Mouse (Mus musculus) kidney, adult 2 months (tissue): ENCODE measurements around the gene Thra.

ENCODE experiments used
- CTCF ChIP-seq: fragments of 200-500 bp; conservative IDR thresholded peaks from 2 replicates; pipeline ENCODE4 v1.5.1; 2011; ENCODE audit warnings: low read depth, mild to moderate bottlenecking, control low read depth, low read length, moderate library complexity, mixed read lengths; ENCODE audit not compliant: insufficient read depth, insufficient read length
- POLR2A ChIP-seq: fragments of 200-500 bp; IDR thresholded peaks from one replicate; pipeline ENCODE4 v1.6.1; 2011; ENCODE audit warnings: low read depth, low read length, control low read depth

GRCm38 (mm10) chr11:98786359-98787214 is 46.1 kb downstream of the Thra start:
- TF ChIP-seq CTCF (peak; percentile 84), POLR2A (no peak)
